Mouse (Mus musculus) stomach, postnatal 0 days (tissue): ENCODE measurements at regions not wholly inside any gene's neighbourhood (a gene's known extent, or its start where the extent isn't known, plus 50 kb on each side); places are given as distances from the start of the nearest gene placed in this dataset.

Experiments used
- CTCF ChIP-seq: IDR thresholded peaks from 2 replicates; pipeline ENCODE4 v1.5.1; 2016; ENCODE audit warnings: antibody characterized with exemption, low read depth, mild to moderate bottlenecking, moderate library complexity
- EP300 ChIP-seq: optimal IDR thresholded peaks from 2 replicates; pipeline ENCODE3; 2016; ENCODE audit warnings: antibody characterized with exemption

DNA sequence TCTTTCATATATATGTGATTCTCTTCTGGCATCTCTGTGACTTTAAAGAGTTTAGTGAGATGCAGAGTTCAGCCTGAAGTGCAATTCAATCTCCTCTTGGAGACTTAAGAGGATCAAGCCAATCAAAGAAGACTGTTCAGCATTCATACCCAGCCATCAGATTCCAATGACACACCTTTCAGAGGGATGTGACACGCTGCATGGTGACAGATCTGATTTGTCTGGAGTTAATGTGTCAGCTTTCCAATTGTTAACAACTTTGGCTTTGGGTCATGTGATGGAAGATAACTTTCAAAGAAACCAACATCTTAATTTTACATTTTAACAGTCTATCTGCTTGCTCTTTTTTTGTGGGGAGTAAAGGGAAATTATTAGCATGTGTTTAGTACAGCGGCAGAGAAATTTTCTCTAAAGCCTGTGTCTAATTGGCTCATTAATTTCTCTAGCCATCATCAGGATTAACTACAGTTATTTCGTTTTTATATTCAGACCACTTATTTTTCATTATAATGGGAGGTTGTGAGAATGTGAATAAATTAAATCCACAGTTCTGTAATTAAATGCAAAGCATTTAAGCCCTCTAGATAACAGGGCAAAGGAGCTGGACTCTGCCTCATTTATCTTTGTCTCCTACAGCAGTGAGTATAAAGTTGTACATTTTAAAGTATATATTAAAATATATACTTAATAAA lies 108.2 kb upstream of the Adamts5 start:
- TF ChIP-seq CTCF (no peak), EP300 (no peak)
